ENCODE assay signal across 12 mouse cellular contexts in genomic region chr2:154909789-154910188, GRCm38 (mm10). TPM values are rescaled to one million over a fixed set of nuclear protein-coding genes. Genes with fewer than 3 reads are reported as not detected.
DNase-seq lines count a peak whose midpoint lies in the region; ATAC-seq and TF ChIP-seq lines count a peak whose summit lies in the region.
"Had no signal": no experiment of that assay in that cellular context is flagged by ENCODE, and none has a peak within 500 bp of the region (broad histone marks: within the 10 kb centered on the region; RNA-seq: fewer than 3 reads in every experiment).

No protein-coding gene starts in this region.

- DNase-seq in midbrain, postnatal 0 days (ENCODE audit: low spot score) = no peak
- DNase-seq in naive thymus-derived CD4-positive, alpha-beta T cell, adult 2 months (ENCODE audit: low read depth) = peak; percentile 26
- no peak for DNase-seq in kidney, postnatal 25 days
- DNase-seq: cerebellum, adult 18-20 months; heart, postnatal 10 days; right cerebral cortex, postnatal 4 days had no signal

- no peaks in the 10 kb centered on the region for H3K27me3 ChIP-seq in intestine, postnatal 0 days (replicated peaks; ENCODE audit: control insufficient read depth, insufficient read depth, low read length)
- no peaks in the 10 kb centered on the region for H3K27me3 ChIP-seq in intestine, embryonic 16.5 days (replicated peaks; ENCODE audit: control insufficient read depth, insufficient read depth, low read length)
- no peaks in the 10 kb centered on the region for H3K27me3 ChIP-seq in midbrain, postnatal 0 days (ENCODE audit: insufficient read depth, low read length)
- no peaks in the 10 kb centered on the region for H3K27me3 ChIP-seq in midbrain, embryonic 15.5 days (replicated peaks)
- H3K27me3 ChIP-seq in E14TG2a.4 (ENCODE audit: insufficient read depth, low read length) = no peaks in the 10 kb centered on the region

- H3K4me3 ChIP-seq in intestine, postnatal 0 days (ENCODE audit: low read depth, low read length) = no peak overlapping the region
- no peak overlapping the region for H3K4me3 ChIP-seq in intestine, embryonic 16.5 days (ENCODE audit: low read length)
- H3K4me3 ChIP-seq in midbrain, postnatal 0 days (ENCODE audit: low read depth, low read length) = no peak overlapping the region
- no peak overlapping the region for H3K4me3 ChIP-seq in midbrain, embryonic 15.5 days
- no peak overlapping the region for H3K4me3 ChIP-seq in E14TG2a.4 (replicated peaks; ENCODE audit: low read length)
- H3K4me3 ChIP-seq: myocyte had no signal

- H3K36me3 ChIP-seq in intestine, postnatal 0 days (ENCODE audit: control insufficient read depth, insufficient read depth) = no peaks in the 10 kb centered on the region
- no peaks in the 10 kb centered on the region for H3K36me3 ChIP-seq in intestine, embryonic 16.5 days (ENCODE audit: control insufficient read depth, insufficient read depth, low read length)
- H3K36me3 ChIP-seq in midbrain, postnatal 0 days (ENCODE audit: insufficient read depth, low read length) = no peaks in the 10 kb centered on the region
- no peaks in the 10 kb centered on the region for H3K36me3 ChIP-seq in midbrain, embryonic 15.5 days (replicated peaks)
- H3K36me3 ChIP-seq in E14TG2a.4 (ENCODE audit: insufficient read depth, low read length) = peaks cover 3% of the 10 kb centered on the region; the same call in 1 of the 2 replicates

- H3K4me1 ChIP-seq in intestine, postnatal 0 days (replicated peaks; ENCODE audit: control insufficient read depth, insufficient read depth, low read length) = no peaks in the 10 kb centered on the region
- H3K4me1 ChIP-seq in intestine, embryonic 16.5 days (ENCODE audit: control insufficient read depth, insufficient read depth, low read length) = no peaks in the 10 kb centered on the region
- H3K4me1 ChIP-seq in midbrain, postnatal 0 days (ENCODE audit: insufficient read depth, low read length) = no peaks in the 10 kb centered on the region
- H3K4me1 ChIP-seq in midbrain, embryonic 15.5 days = no peaks in the 10 kb centered on the region
- no peaks in the 10 kb centered on the region; the same call in 1 of the 2 replicates for H3K4me1 ChIP-seq in E14TG2a.4 (replicated peaks; ENCODE audit: low read depth, low read length)

- H3K9ac ChIP-seq in intestine, postnatal 0 days (ENCODE audit: low read depth, low read length) = no peak overlapping the region
- H3K9ac ChIP-seq in intestine, embryonic 16.5 days (ENCODE audit: low read depth, low read length) = no peak overlapping the region
- H3K9ac ChIP-seq in midbrain, postnatal 0 days (replicated peaks; ENCODE audit: low read length, poor library complexity, severe bottlenecking) = no peak overlapping the region
- no peak overlapping the region for H3K9ac ChIP-seq in midbrain, embryonic 15.5 days

- TF ChIP-seq CTCF in intestine, postnatal 0 days (IDR thresholded peaks at IDR 0.05; ENCODE audit: low read depth) = peak; percentile 26; the same call in 1 of the 2 replicates
- peak; percentile 8; the same call in 1 of the 2 replicates for TF ChIP-seq CTCF in midbrain, postnatal 0 days (IDR thresholded peaks at IDR 0.05)
- peak; percentile 56 for TF ChIP-seq CTCF in E14TG2a.4 (conservative IDR thresholded peaks at IDR 0.05; ENCODE audit: low read length)

- H3K9me3 ChIP-seq in intestine, postnatal 0 days (ENCODE audit: control insufficient read depth) = no peaks in the 10 kb centered on the region
- no peaks in the 10 kb centered on the region for H3K9me3 ChIP-seq in intestine, embryonic 16.5 days (ENCODE audit: control insufficient read depth, low read length)
- H3K9me3 ChIP-seq in midbrain, postnatal 0 days (ENCODE audit: low read length) = no peaks in the 10 kb centered on the region
- H3K9me3 ChIP-seq in midbrain, embryonic 15.5 days = no peaks in the 10 kb centered on the region
- H3K9me3 ChIP-seq in E14TG2a.4 (ENCODE audit: low read length) = peaks cover 23% of the 10 kb centered on the region

- 77% methylated on average over 6 of the region's 6 CpGs for whole genome bisulfite sequencing in intestine, postnatal 0 days
- 82% methylated on average over 6 of the region's 6 CpGs for WGBS in intestine, embryonic 16.5 days
- 79% methylated on average over 6 of the region's 6 CpGs for WGBS in midbrain, postnatal 0 days
- 75% methylated on average over 6 of the region's 6 CpGs for WGBS in midbrain, embryonic 15.5 days

- no peak overlapping the region for H3K27ac ChIP-seq in intestine, postnatal 0 days (ENCODE audit: low read depth, low read length)
- no peak overlapping the region for H3K27ac ChIP-seq in intestine, embryonic 16.5 days (ENCODE audit: low read length)
- H3K27ac ChIP-seq in midbrain, postnatal 0 days (ENCODE audit: low read depth, low read length) = no peak overlapping the region
- H3K27ac ChIP-seq in midbrain, embryonic 15.5 days = no peak overlapping the region

- H3K4me2 ChIP-seq in intestine, postnatal 0 days (replicated peaks; ENCODE audit: low read depth) = no peak overlapping the region
- no peak overlapping the region for H3K4me2 ChIP-seq in intestine, embryonic 16.5 days (ENCODE audit: low read depth, low read length)
- H3K4me2 ChIP-seq in midbrain, postnatal 0 days (ENCODE audit: low read depth, low read length, poor library complexity, severe bottlenecking) = no peak overlapping the region
- H3K4me2 ChIP-seq in midbrain, embryonic 15.5 days = no peak overlapping the region

- no peak for ATAC-seq in intestine, postnatal 0 days
- ATAC-seq in intestine, embryonic 16.5 days = no peak
- no peak for ATAC-seq in midbrain, postnatal 0 days (ENCODE audit: low FRiP score)
- ATAC-seq in midbrain, embryonic 15.5 days (replicated peaks) = no peak
- ATAC-seq: forebrain, embryonic 16.5 days had no signal

RNA-seq across cellular contexts. Expression of gene Eif2s2, which starts 17.1 kb away (rescaled TPM):
- 80.4 and 85.5 TPM in 2 replicates for polyA plus RNA-seq in intestine, postnatal 0 days (2015; fragmentation: Nextera tagmentation; extraction: Ambion mirVana)
- polyA plus RNA-seq in intestine, embryonic 16.5 days (2015; fragmentation: Nextera tagmentation; extraction: Ambion mirVana) = 73.5 and 76.6 TPM in 2 replicates
- total RNA-seq in midbrain, postnatal 0 days (2014; rRNA removed) = 47.8 and 58.1 TPM in 2 replicates
- polyA plus RNA-seq in midbrain, postnatal 0 days (2015; fragmentation: Nextera tagmentation; extraction: Ambion mirVana) = 101 and 114 TPM in 2 replicates
- polyA plus RNA-seq in midbrain, embryonic 15.5 days (2015; fragmentation: Nextera tagmentation; extraction: Ambion mirVana) = 61.7 and 69.0 TPM in 2 replicates
